Mouse (Mus musculus) liver, adult (tissue): ENCODE measurements around the gene Cnst.

ENCODE experiments used
- GATA4 ChIP-seq: IDR thresholded peaks from 2 replicates; pipeline ENCODE4 v1.6.1; 2014; ENCODE audit warnings: mild to moderate bottlenecking, low read length; ENCODE audit not compliant: insufficient replicate concordance

Gene Cnst

DNA sequence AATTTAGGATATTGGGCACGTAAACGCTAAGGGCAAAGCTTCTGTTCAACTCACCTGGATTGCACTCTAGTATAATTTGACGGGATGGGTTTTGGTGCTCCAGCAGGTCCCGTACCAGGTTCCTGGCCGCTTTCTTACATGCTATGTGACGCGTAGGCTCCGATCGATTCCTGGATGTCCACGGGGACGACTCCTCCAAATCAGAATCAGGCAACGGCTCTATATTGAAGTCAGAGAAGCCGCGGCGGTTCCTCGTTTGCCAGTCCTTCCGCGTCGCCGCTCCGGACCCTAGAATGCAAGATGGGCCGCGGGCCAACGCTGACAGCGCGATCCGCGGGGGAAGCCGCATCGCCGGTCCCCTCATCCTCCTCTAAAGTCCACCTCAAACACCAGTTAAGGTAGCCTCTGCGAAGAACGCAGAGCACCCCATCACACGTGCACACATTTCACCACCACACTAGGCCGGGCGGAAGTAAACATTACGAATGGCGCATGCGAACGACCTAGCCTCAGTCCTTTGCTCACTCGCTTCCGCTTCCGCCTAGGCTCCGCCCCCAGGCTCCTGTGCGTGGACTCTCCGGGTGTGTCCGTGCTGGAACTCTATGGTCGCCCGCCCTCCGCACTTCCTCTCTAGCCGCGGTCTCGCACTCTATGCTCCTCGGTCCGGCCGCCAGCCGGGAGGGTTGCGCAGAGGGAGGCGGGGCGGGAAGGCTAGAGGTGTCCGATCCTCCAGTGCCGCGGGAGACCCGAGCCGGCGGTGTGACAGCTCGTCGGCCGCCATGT is at the start of gene Cnst, which contains the start of gene Tfb2m:
Gene Cnst, plus strand, starts transcription at position 603 of the 783 bp plus-strand sequence.
Gene Tfb2m, minus strand, starts transcription at position 500 of the 783 bp plus-strand sequence.
- peak; percentile 69; the same call in 1 of the 2 replicates for TF ChIP-seq GATA4

- no peak for TF ChIP-seq GATA4
These were observed 46.9 kb upstream of the Cnst start for GRCm38 (mm10) chr1:179499257-179499656.

DNA sequence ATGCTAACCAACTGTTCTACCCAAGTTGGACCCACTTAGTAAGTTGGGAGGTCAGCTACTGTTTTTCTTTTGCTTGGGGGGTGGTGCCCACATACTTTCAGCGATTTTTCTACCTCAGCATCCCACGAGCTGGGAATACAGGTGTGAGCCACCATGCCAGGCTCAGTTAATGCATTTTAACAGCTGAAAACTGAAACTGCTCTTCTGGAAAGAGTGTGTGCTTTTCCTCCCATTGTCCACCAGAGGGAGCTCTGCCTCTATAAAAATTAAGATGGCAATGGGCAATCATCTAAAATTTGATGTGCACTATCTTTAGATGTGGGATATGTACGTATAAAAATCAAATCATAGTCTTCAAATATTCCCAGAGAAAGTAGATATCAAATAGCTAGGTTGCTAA is 43.6 kb upstream of the Cnst start:
- TF ChIP-seq GATA4 = no peak

- TF ChIP-seq GATA4 = no peak
These were observed 39.4 kb upstream of the Cnst start for GRCm38 (mm10) chr1:179506530-179507315.

- no peak for TF ChIP-seq GATA4
These were observed 35.4 kb upstream of the Cnst start for GRCm38 (mm10) chr1:179510546-179511340.

- no peak for TF ChIP-seq GATA4
These were observed 34.3 kb upstream of the Cnst start for GRCm38 (mm10) chr1:179511895-179512294.

DNA sequence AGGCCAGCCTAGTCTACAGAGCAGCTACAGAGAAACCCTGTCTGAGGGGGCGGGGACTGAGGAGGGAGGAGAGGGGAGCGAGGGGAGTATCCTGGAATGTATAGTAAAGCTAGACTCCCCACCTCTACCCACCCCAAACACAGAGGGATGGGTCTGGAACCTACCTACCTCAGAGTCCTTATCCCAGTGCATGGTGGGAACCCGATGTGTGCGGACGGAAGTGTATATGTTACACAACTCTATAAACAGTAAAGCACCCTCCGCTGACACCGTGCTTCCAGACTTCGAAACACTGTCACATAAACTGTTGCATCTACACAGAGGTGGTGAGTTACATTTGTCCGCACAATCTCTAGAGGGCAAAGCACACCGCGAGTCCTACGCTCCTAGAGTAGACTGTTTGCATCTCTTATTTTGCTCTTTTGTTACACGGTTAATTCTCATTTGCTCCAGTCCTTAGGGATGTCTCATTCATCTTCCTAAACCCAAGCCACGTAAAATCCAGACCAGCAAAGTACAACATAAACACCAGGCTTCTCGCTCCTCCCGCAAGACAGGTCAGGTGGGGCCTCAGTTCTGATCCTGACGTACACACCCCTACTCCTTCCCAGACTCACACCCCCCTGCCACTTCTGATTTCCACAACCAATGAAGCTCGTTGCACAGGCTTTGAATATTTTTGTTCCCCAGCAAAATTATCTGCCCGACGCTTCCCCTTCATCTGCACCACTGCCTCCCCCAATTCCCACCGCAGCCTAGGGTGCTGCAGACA is 29.0 kb upstream of the Cnst start:
- TF ChIP-seq GATA4 = no peak

DNA sequence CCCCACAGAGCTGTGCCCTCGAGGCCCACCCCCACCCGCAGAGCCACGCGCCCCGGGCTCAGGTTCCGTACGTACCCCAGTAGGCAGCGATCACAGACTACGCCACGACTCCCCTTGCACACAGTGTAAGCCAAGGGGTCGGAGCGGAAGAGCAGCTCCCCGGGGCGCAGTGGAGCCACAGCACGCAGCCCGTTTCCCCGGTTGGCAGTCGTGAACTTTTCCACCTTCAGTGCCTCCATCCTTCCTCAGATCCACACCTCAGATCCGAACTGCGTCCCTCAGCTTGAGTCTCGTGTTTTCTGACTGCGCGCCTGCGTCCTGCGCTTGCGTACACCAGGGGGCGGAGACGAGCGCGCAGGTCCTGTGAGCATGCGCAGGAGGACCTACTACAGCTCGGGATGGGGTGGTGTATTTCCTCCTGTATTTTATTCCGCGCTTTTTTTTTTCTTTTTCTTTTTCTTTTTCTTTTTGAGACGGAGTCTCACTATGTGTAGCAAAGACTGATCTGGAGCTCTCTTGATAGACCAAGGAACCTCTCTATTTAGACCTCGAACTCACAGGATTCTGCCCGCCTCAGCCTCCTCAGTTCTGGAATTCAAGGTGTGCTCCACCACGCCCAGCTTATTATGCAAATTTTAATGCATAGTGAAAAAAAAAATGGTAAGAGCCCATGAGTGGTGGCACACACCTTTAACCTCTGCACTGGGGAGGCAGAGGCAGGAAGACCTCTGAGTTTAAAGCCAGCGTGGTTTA is 28.3 kb upstream of the Cnst start, which contains the start of gene Smyd3:
Gene Smyd3, minus strand, starts transcription at position 329 of the 753 bp plus-strand sequence.
- TF ChIP-seq GATA4 = no peak

DNA sequence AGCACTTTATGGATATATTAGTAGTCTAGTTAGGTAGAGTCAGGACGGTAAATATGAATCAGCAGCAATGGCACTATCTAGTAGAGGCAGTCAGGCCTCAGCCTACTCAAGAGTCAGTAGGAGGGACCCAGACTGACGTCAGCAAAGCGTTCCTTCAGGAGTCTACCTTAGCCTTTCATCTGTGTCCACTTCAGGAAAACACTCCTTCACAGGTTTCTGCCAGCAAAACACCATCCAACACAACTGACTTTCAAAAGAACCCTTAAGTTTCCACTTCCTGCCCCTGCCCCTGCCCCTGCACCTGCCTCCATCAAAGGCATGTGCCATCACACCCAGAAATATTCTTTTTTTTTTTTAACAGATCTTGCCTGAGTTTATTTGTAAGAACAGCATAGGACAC is 26.3 kb upstream of the Cnst start:
- TF ChIP-seq GATA4 = no peak

DNA sequence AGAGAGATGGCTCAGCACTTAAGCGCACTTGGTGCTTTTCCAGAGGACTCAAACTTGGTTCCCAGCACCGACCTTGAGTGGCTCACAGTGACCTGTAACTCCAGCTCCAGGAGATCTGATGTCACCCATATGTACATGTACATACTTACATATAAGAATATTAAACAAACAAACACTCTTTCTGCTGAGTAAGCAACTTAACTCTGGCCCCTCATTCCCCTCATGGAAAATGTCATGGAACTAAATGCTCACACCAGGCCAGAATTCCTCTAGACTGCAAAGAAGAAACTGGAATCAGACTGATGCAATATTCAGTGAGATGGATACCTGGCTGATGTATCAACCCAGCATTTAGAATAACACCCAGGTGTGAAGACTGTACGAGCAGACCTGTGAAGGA is 7.1 kb upstream of the Cnst start:
- TF ChIP-seq GATA4 = no peak

- TF ChIP-seq GATA4 = no peak
These were observed 6.3 kb upstream of the Cnst start for GRCm38 (mm10) chr1:179539887-179540286.

DNA sequence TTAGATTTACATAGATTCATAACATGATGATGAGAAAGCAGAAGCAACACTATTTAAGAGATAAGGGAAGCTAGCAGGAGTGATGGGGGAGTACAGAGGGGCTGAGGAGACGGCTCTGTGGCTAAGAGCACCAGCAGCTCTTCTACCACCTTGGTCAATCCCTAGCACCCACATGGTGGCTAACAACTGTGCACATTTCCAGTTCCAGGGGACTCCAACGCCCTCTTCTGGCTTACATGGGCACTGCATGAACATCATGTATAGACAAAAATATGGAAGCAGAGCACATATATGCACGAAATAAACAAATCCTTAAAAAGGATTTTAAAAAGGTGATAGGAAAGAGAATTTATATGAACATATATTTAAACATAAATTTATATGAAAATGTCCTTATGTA is 4.7 kb upstream of the Cnst start:
- TF ChIP-seq GATA4 = no peak

DNA sequence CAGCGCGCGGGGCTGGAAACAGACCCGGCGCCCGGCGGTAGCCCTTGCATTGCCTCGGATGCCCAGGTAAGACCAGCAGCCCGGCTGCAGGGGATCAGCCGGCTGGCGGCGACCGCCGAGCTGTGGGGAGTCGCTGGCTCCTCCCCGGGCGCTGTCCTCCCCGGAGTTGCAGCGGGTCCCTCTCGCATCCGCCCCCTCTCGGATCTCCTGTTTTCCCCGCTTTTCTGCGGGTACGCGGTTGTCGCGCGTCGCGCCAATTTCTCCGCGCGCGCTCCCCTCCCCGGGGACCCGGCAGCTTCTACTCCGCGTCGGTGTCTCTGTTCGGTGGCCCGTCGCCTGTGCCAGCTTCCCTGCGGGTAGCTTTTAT is 364 bp downstream of the Cnst start:
- no peak for TF ChIP-seq GATA4

DNA sequence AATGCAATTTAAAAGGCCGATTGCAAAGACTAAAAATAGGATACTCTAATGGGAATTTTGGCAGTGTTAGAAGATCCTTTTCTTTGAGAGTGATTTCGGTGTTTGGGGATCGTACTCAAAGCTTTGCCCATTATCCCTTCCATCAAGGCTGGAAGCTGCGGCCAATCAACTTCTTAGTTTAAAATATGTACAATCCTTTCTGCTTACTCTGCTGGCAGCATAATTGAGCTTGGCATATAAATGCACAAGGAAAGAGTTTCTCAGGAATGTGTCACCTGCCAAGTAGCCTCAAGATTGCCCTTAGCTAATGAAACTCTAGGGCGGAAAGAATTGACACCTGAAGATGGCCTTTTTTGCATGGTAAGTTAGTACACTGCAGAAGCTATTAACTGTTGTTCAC is 1.0 kb downstream of the Cnst start:
- TF ChIP-seq GATA4 = no peak
